Mouse (Mus musculus) forebrain, embryonic 14.5 days (tissue): ENCODE results near the gene Sptbn4. TPM values are rescaled to one million over a fixed set of nuclear protein-coding genes. Genes with fewer than 3 reads are reported as not detected.

ENCODE experiments used
- ATAC-seq: fragments of 200-750 bp; cut with Nextera tagmentation; 2 replicates; pipeline ENCODE4 v1.8.0; 2017; ENCODE audit warnings: mild to moderate bottlenecking, moderate library complexity
- DNase-seq: peaks from one replicate; pipeline ENCODE4 v3.0.0-alpha.2; 2015; ENCODE audit warnings: low spot score
- H3K27ac ChIP-seq: fragments of 300-500 bp; sonication (generic); 2 replicates; pipeline ENCODE4 v1.5.1; 2014; ENCODE audit warnings: low read depth, mild to moderate bottlenecking, control low read depth, low read length, moderate library complexity
- H3K27me3 ChIP-seq: fragments of 300-500 bp; sonication (generic); replicated peaks from 2 replicates; pipeline ENCODE4 v1.6.1; 2014; ENCODE audit warnings: low read length, control low read depth, mixed read lengths; ENCODE audit not compliant: control insufficient read depth, insufficient read depth
- H3K36me3 ChIP-seq: fragments of 300-500 bp; sonication (generic); 2 replicates; pipeline ENCODE4 v1.6.1; 2014; ENCODE audit warnings: low read length, control low read depth; ENCODE audit not compliant: control insufficient read depth, insufficient read depth
- H3K4me1 ChIP-seq: fragments of 300-500 bp; sonication (generic); 2 replicates; pipeline ENCODE4 v1.6.1; 2014; ENCODE audit warnings: antibody characterized with exemption, low read length, control low read depth; ENCODE audit not compliant: control insufficient read depth, insufficient read depth
- H3K4me2 ChIP-seq: fragments of 300-500 bp; sonication (generic); 2 replicates; pipeline ENCODE4 v1.6.1; 2014; ENCODE audit warnings: mild to moderate bottlenecking, control low read depth, low read length
- H3K4me3 ChIP-seq: fragments of 300-500 bp; sonication (generic); 2 replicates; pipeline ENCODE4 v1.5.1; 2014; ENCODE audit warnings: low read depth, low read length, control low read depth
- H3K9ac ChIP-seq: fragments of 300-500 bp; sonication (generic); 2 replicates; pipeline ENCODE4 v1.6.1; 2014; ENCODE audit warnings: mild to moderate bottlenecking, low read length, control low read depth, moderate library complexity
- H3K9me3 ChIP-seq: fragments of 300-500 bp; sonication (generic); replicated peaks from 2 replicates; pipeline ENCODE4 v1.6.1; 2016; ENCODE audit warnings: low read length, control low read depth, mixed read lengths; ENCODE audit not compliant: control insufficient read depth
- WGBS: fragments of 180-500 bp; shearing (Covaris S2); extraction: QIAGEN DNeasy Blood & Tissue Kit; methylation state at CpG from one replicate; pipeline ENCODE4 v1.1.7; 2014; 5-methylcytosine and 5-hydroxymethylcytosine counted together
- polyA plus RNA-seq: library from polyadenylated mRNA; unstranded; fragments of >200 nt; fragmentation: Nextera tagmentation; extraction: Ambion mirVana; gene quantifications from 2 replicates; pipeline ENCODE4 v1.2.1, GENCODE M21; 2014

Gene Sptbn4
- polyA plus RNA-seq, 1 experiment from 2014 or later: 1.7 TPM

DNA sequence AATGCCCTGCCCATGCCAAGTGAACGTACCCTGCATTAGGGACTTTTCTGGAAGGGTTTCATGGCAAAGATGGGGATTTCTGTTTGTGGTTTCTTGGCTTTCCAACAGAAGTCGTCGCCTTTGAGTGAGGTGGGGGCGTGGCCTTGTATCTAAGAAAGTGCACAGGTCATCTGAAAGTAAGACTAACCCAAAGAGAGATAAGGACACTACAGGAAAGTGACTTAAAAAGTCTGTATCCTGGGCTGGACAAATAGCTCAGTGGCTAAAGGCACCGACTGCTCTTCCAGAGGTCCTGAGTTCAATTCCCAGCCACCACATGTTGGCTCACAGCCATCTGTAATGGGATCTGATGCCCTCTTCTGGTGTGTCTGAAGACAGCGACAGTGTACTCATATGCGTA is 31.1 kb upstream of the Sptbn4 start:
- Histone ChIP-seq H3K36me3 (peaks cover 13% of the 10 kb centered on the region), H3K9me3 (no peaks in the 10 kb centered on the region), H3K4me3 (no peak overlapping the region), H3K27me3 (no peaks in the 10 kb centered on the region), H3K27ac (no peak overlapping the region), H3K4me1 (peaks cover 3% of the 10 kb centered on the region; the same call in 1 of the 2 replicates), H3K9ac (no peak overlapping the region), H3K4me2 (no peak overlapping the region)
- no peak for ATAC-seq
- no peak for DNase-seq
- 88% methylated on average over 7 of the region's 7 CpGs for WGBS

DNA sequence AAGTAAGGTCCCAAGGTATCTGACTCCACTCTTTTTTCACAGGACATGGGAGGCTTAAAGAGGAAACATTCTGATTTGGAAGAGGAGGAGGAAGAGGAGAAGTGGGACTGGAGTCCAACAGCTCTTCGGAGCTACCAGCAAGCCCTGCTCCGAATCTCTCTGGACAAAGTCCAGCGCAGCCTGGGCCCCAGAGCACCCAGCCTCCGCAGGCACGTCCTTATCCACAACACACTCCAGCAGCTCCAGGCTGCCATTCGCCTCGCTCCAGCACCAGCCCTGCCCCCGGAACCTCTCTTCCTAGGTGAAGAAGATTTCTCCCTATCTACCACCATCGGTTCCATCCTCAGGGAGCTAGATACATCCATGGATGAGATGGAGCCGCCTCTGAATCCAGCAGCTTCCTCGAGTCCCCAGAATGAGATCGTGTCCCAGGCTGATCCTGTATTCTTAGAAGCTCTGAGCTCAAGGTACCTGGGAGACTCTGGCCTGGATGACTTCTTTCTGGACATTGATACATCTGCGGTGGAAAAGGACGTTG is 28.7 kb upstream of the Sptbn4 start:
- Histone ChIP-seq H3K36me3 (peaks cover 13% of the 10 kb centered on the region), H3K27me3 (no peaks in the 10 kb centered on the region), H3K4me1 (peaks cover 3% of the 10 kb centered on the region; the same call in 1 of the 2 replicates), H3K9ac (no peak overlapping the region), H3K27ac (no peak overlapping the region), H3K4me3 (no peak overlapping the region), H3K4me2 (no peak overlapping the region), H3K9me3 (no peaks in the 10 kb centered on the region)
- WGBS: 96% methylated on average over 14 of the region's 14 CpGs
- no peak for ATAC-seq
- DNase-seq: no peak

DNA sequence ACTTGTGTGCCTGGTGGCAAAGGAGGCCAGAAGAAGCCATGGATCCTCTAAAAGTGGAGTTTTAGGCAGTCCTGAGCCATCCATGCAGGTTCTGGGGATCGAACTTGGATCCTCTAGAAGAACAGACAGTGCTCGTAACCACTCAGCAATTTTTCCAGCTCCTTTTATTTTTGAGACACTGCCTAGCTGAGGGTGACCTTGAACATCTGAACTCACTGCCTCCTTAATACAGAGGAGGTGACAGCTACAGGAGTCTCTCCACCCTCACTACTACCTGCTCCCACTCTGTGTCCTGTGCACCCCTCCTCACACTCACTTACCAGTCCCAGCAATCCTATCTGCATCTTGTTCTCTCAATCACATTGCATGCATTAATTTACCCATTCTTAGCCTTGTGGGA is 28.1 kb upstream of the Sptbn4 start:
- H3K27me3 ChIP-seq: no peaks in the 10 kb centered on the region
- no peak overlapping the region for H3K4me3 ChIP-seq
- H3K4me2 ChIP-seq: no peak overlapping the region
- 96% methylated on average over 2 of the region's 2 CpGs for WGBS
- DNase-seq (no peak), ATAC-seq (no peak)
- H3K4me1 ChIP-seq: peaks cover 3% of the 10 kb centered on the region; the same call in 1 of the 2 replicates
- peaks cover 13% of the 10 kb centered on the region for H3K36me3 ChIP-seq
- no peaks in the 10 kb centered on the region for H3K9me3 ChIP-seq
- no peak overlapping the region for H3K27ac ChIP-seq
- no peak overlapping the region for H3K9ac ChIP-seq

DNA sequence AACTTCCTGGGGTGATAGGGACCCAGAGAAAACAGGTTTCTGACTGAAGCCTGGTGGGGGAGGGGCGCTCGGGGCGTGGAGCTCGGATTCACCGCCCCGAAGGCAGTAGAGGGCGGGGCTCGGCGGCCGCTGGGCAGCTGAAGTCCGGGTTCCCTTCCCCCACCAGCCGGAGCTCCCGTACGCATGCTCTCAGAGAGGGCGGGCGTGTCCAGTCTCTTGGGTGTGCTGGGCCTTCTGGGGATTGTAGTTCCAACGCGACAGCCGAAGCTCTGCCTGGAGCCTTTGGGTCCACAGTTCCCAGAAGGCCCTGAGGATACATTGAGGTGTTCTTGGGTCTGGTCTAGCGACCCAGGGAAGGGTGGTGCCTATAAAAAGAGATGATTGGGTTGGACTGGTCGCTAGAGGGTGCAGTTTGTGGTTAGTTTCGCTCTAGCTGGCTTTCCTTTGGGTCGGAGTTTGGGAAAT is 27.0 kb upstream of the Sptbn4 start:
- peaks cover 3% of the 10 kb centered on the region; the same call in 1 of the 2 replicates for H3K4me1 ChIP-seq
- H3K9ac ChIP-seq: peak overlapping the region; percentile 66
- peak overlapping the region; percentile 63 for H3K4me3 ChIP-seq
- ATAC-seq (peak; percentile 92), DNase-seq (peak; percentile 99)
- H3K27me3 ChIP-seq: no peaks in the 10 kb centered on the region
- H3K36me3 ChIP-seq: peaks cover 13% of the 10 kb centered on the region
- peak overlapping the region; percentile 90 for H3K4me2 ChIP-seq
- H3K9me3 ChIP-seq: no peaks in the 10 kb centered on the region
- peak overlapping the region; percentile 82 for H3K27ac ChIP-seq
- WGBS: 2% methylated on average over 23 of the region's 23 CpGs

DNA sequence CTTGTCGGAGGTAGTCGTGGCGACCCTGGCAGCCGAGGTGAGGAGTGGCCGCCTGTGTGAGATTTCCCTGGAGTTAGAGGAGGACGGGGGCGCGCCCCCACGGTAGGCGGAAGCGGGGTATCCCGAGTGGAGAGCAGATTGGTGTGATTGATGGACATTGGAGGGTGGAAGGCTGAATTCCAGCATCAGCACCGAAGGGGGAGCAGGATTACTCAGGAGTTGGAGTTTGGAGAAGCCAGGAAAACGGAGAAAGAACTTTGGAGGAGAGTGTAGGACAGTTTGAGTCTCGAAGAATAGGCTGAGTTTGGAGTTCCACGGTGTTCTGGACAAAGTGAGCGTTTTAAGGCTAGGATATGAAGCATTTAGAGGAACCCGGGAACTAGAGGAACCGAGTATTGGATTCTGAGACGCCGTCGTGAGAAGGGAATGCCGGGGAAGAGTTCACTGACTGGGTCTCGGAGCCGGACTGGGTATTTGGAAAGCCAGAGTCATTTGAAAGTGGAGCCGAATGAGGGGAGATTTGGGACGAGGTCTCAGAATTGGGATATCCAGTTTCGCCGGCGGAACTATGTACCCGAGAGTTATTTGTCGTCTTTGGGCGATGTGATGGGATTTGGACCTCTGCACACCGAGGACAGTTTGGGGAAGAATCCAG is 26.5 kb upstream of the Sptbn4 start:
- peak overlapping the region; percentile 82 for H3K27ac ChIP-seq
- H3K36me3 ChIP-seq: peaks cover 13% of the 10 kb centered on the region
- H3K27me3 ChIP-seq: no peaks in the 10 kb centered on the region
- H3K4me3 ChIP-seq: peak overlapping the region; percentile 63
- no peak for ATAC-seq
- H3K9me3 ChIP-seq: no peaks in the 10 kb centered on the region
- peaks cover 3% of the 10 kb centered on the region; the same call in 1 of the 2 replicates for H3K4me1 ChIP-seq
- WGBS: under 1% methylated on average over 34 of the region's 34 CpGs
- no peak for DNase-seq
- peak overlapping the region; percentile 90 for H3K4me2 ChIP-seq
- H3K9ac ChIP-seq: peak overlapping the region; percentile 66

DNA sequence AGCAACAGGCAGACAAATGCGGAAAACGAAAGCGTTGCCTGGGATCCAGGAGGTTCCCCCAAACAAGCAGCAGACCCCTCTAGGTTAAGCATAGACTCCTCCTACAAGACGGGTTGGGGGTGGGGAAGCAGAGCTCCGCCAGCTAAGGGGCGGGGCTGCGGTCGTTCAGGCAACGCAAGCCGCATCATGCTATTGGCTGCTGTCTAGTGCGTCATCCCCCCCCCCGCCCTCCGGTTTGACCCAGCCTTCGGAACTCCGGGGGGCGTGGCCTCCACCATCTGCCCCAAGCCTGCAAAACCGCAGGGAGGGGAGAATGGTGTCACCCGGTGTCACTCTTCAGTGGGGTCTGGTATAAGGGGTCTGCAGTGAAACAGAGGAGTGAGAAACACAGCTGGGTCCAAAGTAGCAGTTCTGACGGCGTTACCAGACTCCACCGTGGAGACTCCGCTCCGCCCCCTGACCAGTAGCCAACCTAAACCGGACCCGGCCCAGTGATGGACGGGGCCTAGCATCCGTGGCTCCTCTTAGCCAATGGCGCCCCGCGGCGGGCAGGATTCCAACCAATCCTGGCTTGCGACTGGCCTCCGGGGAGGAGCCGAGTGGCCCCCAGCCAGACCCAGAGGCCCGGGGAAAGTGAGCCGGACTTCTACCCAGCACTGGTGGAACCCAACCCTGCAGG is 25.8 kb upstream of the Sptbn4 start, which contains the start of gene Sertad3:
Gene Sertad3, plus strand, starts transcription at position 613 of the 679 bp plus-strand sequence.
- under 1% methylated on average over 36 of the region's 36 CpGs for WGBS
- DNase-seq (peak; percentile 98), ATAC-seq (peak; percentile 91)
- peaks cover 13% of the 10 kb centered on the region for H3K36me3 ChIP-seq
- H3K4me1 ChIP-seq: peaks cover 3% of the 10 kb centered on the region; the same call in 1 of the 2 replicates
- H3K4me3 ChIP-seq: peak within 1 kb of the TSS; percentile 63
- peak within 1 kb of the TSS; percentile 66 for H3K9ac ChIP-seq
- H3K9me3 ChIP-seq: no peaks in the 10 kb centered on the region
- H3K27ac ChIP-seq: peak within 1 kb of the TSS; percentile 82
- peak within 1 kb of the TSS; percentile 90 for H3K4me2 ChIP-seq
- no peaks in the 10 kb centered on the region for H3K27me3 ChIP-seq

DNA sequence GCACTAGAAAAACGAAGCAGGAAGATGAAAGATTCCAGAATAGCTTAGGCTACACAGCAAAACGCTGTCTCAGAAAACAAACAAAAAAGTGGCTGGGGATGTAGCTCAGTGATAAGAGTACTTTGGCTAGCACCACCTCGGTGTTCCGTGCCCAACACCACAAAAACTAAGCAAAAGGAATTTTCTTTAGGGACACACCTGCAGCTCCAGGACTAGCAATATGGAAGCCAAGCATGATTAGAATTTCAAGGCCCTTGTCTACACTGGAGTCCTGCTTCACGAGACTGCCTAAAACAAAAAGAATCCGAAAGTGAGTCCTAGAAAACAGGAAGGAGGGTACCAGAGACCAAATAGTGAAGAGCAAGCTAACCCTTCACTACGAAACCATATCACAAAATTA is 25.1 kb upstream of the Sptbn4 start:
- H3K9ac ChIP-seq: peak overlapping the region; percentile 3; the same call in 1 of the 2 replicates
- DNase-seq (no peak), ATAC-seq (no peak)
- no peaks in the 10 kb centered on the region for H3K9me3 ChIP-seq
- H3K4me2 ChIP-seq: peak overlapping the region; percentile 90
- 40% methylated on average over 7 of the region's 7 CpGs for WGBS
- no peaks in the 10 kb centered on the region for H3K27me3 ChIP-seq
- H3K36me3 ChIP-seq: peaks cover 9% of the 10 kb centered on the region
- peak overlapping the region; percentile 63 for H3K4me3 ChIP-seq
- H3K4me1 ChIP-seq: peaks cover 3% of the 10 kb centered on the region; the same call in 1 of the 2 replicates
- H3K27ac ChIP-seq: peak overlapping the region; percentile 6; the same call in 1 of the 2 replicates

DNA sequence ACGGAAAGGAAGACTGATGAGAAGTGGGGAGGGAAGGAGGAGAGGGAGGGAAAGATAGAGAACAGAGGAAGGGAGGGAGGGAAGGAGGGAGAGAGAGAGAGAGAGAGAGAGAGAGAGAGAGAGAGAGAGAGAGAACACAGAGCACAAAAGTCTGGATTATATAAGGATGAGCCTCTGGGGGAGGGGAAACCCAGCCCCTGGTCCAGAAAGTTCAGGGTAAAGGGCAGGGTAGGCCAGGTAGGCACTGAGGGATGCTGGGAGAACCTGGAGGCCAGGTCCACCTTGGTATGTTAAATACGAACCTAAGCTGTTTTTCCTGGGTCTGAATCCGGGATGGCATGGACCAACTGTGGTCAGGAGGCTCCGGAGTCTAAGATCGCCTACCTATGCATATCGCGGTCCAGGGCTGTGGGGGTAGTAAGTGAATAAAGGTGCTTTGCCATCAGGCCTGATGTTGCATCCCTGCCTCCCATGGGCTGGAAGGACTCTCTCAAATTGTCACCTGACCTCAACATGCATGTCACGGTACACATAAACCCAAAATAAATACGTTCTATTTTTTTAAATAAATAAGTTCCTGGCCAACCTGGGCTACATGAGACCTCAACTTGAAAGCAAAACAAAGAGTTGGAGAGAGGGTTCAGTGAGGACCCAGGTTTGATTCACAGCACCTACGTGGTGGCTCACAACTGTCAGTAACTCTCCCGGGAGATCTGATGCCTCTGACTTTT is 24.1 kb upstream of the Sptbn4 start:
- peaks cover 5% of the 10 kb centered on the region for H3K36me3 ChIP-seq
- DNase-seq: no peak
- no peak overlapping the region for H3K4me2 ChIP-seq
- H3K4me3 ChIP-seq: no peak overlapping the region
- H3K9me3 ChIP-seq: no peaks in the 10 kb centered on the region
- H3K27me3 ChIP-seq: no peaks in the 10 kb centered on the region
- no peak overlapping the region for H3K27ac ChIP-seq
- ATAC-seq: no peak
- peaks cover 3% of the 10 kb centered on the region; the same call in 1 of the 2 replicates for H3K4me1 ChIP-seq
- WGBS: 91% methylated on average over 11 of the region's 11 CpGs
- no peak overlapping the region for H3K9ac ChIP-seq
